Mouse (Mus musculus): Measurements from ENCODE around the gene Mief2. TPM values are rescaled to one million over a fixed set of nuclear protein-coding genes. Genes with fewer than 3 reads are reported as not detected.
A peak's percentile ranks its signal among the peaks of the same experiment; 100 is the strongest.

The Mief2 gene
- polyA plus RNA-seq, 1 experiment from 2014 or later: 14.4 TPM

GRCm38 (mm10) chr11:60712040-60712439 is 16.2 kb upstream of the Mief2 start:
- ATAC-seq (replicated peaks; ENCODE audit: insufficient number of reproducible peaks, low FRiP score, low TSS enrichment): no peak
- no peaks in the 10 kb centered on the region for H3K27me3 ChIP-seq (ENCODE audit: control insufficient read depth, insufficient read depth, low read length)
- H3K9me3 ChIP-seq (replicated peaks; ENCODE audit: control insufficient read depth, low read length): no peaks in the 10 kb centered on the region
- H3K36me3 ChIP-seq (ENCODE audit: control insufficient read depth, insufficient read depth, low read length): peaks cover 71% of the 10 kb centered on the region
- no peak overlapping the region for H3K4me3 ChIP-seq (ENCODE audit: low read depth, low read length)
- 92% methylated on average over 18 of the region's 18 CpGs for WGBS (ENCODE audit: insufficient replicate concordance)
- H3K4me1 ChIP-seq (ENCODE audit: control insufficient read depth, insufficient read depth, low read length): no peaks in the 10 kb centered on the region
- no peak overlapping the region for H3K9ac ChIP-seq (ENCODE audit: low read depth, low read length)
- H3K27ac ChIP-seq (ENCODE audit: low read depth, low read length): no peak overlapping the region
- no peak overlapping the region for H3K4me2 ChIP-seq

- no peaks in the 10 kb centered on the region for H3K4me1 ChIP-seq (ENCODE audit: control insufficient read depth, insufficient read depth, low read length)
- H3K27ac ChIP-seq (ENCODE audit: low read depth, low read length): no peak overlapping the region
- 91% methylated on average over 13 of the region's 13 CpGs for WGBS (ENCODE audit: insufficient replicate concordance)
- no peak for ATAC-seq (replicated peaks; ENCODE audit: insufficient number of reproducible peaks, low FRiP score, low TSS enrichment)
- H3K27me3 ChIP-seq (ENCODE audit: control insufficient read depth, insufficient read depth, low read length): no peaks in the 10 kb centered on the region
- H3K9me3 ChIP-seq (replicated peaks; ENCODE audit: control insufficient read depth, low read length): no peaks in the 10 kb centered on the region
- no peak overlapping the region for H3K9ac ChIP-seq (ENCODE audit: low read depth, low read length)
- H3K36me3 ChIP-seq (ENCODE audit: control insufficient read depth, insufficient read depth, low read length): peaks cover 65% of the 10 kb centered on the region
- no peak overlapping the region for H3K4me3 ChIP-seq (ENCODE audit: low read depth, low read length)
- no peak overlapping the region for H3K4me2 ChIP-seq
These were observed 15.5 kb upstream of the Mief2 start for GRCm38 (mm10) chr11:60712639-60713255.

GRCm38 (mm10) chr11:60715833-60716232 is 12.4 kb upstream of the Mief2 start:
- WGBS (ENCODE audit: insufficient replicate concordance): 85% methylated on average over 5 of the region's 5 CpGs
- ATAC-seq (replicated peaks; ENCODE audit: insufficient number of reproducible peaks, low FRiP score, low TSS enrichment): no peak
- Histone ChIP-seq H3K4me3 (ENCODE audit: low read depth, low read length) (no peak overlapping the region), H3K27ac (ENCODE audit: low read depth, low read length) (no peak overlapping the region), H3K36me3 (ENCODE audit: control insufficient read depth, insufficient read depth, low read length) (peaks cover 61% of the 10 kb centered on the region), H3K4me1 (ENCODE audit: control insufficient read depth, insufficient read depth, low read length) (peaks cover 7% of the 10 kb centered on the region; the same call in 1 of the 2 replicates), H3K9ac (ENCODE audit: low read depth, low read length) (no peak overlapping the region), H3K4me2 (no peak overlapping the region), H3K27me3 (ENCODE audit: control insufficient read depth, insufficient read depth, low read length) (no peaks in the 10 kb centered on the region), H3K9me3 (replicated peaks; ENCODE audit: control insufficient read depth, low read length) (no peaks in the 10 kb centered on the region)

GRCm38 (mm10) chr11:60719263-60719662 is 8.9 kb upstream of the Mief2 start:
- H3K4me3 ChIP-seq (ENCODE audit: low read depth, low read length): no peak overlapping the region
- no peak overlapping the region for H3K4me2 ChIP-seq
- H3K27ac ChIP-seq (ENCODE audit: low read depth, low read length): no peak overlapping the region
- WGBS (ENCODE audit: insufficient replicate concordance): 45% methylated on average over 5 of the region's 5 CpGs
- H3K4me1 ChIP-seq (ENCODE audit: control insufficient read depth, insufficient read depth, low read length): peaks cover 7% of the 10 kb centered on the region; the same call in 1 of the 2 replicates
- no peaks in the 10 kb centered on the region for H3K9me3 ChIP-seq (replicated peaks; ENCODE audit: control insufficient read depth, low read length)
- peak overlapping the region; percentile 56; the same call in 1 of the 2 replicates for H3K9ac ChIP-seq (ENCODE audit: low read depth, low read length)
- H3K36me3 ChIP-seq (ENCODE audit: control insufficient read depth, insufficient read depth, low read length): peaks cover 61% of the 10 kb centered on the region
- no peaks in the 10 kb centered on the region for H3K27me3 ChIP-seq (ENCODE audit: control insufficient read depth, insufficient read depth, low read length)
- ATAC-seq (replicated peaks; ENCODE audit: insufficient number of reproducible peaks, low FRiP score, low TSS enrichment): no peak

GRCm38 (mm10) chr11:60726601-60727391 is 1.4 kb upstream of the Mief2 start, which contains the start of gene Flii:
Flii (minus strand) TSS chr11:60727263.
- H3K27me3 ChIP-seq (ENCODE audit: control insufficient read depth, insufficient read depth, low read length): no peaks in the 10 kb centered on the region
- WGBS (ENCODE audit: insufficient replicate concordance): under 1% methylated on average over 52 of the region's 71 CpGs
- H3K4me2 ChIP-seq: peak within 1 kb of the TSS; percentile 84
- H3K4me3 ChIP-seq (ENCODE audit: low read depth, low read length): peak within 1 kb of the TSS; percentile 82
- H3K9ac ChIP-seq (ENCODE audit: low read depth, low read length): peak within 1 kb of the TSS; percentile 89
- H3K36me3 ChIP-seq (ENCODE audit: control insufficient read depth, insufficient read depth, low read length): peaks cover 37% of the 10 kb centered on the region
- peak; percentile 78 for ATAC-seq (replicated peaks; ENCODE audit: insufficient number of reproducible peaks, low FRiP score, low TSS enrichment)
- H3K9me3 ChIP-seq (replicated peaks; ENCODE audit: control insufficient read depth, low read length): no peaks in the 10 kb centered on the region
- H3K27ac ChIP-seq (ENCODE audit: low read depth, low read length): peak within 1 kb of the TSS; percentile 85
- peaks cover 18% of the 10 kb centered on the region for H3K4me1 ChIP-seq (ENCODE audit: control insufficient read depth, insufficient read depth, low read length)

- WGBS (ENCODE audit: insufficient replicate concordance): 4% methylated on average over 12 of the region's 12 CpGs
- Histone ChIP-seq H3K9me3 (replicated peaks; ENCODE audit: control insufficient read depth, low read length) (no peaks in the 10 kb centered on the region), H3K4me2 (peak overlapping the region; percentile 84), H3K4me3 (ENCODE audit: low read depth, low read length) (peak overlapping the region; percentile 82), H3K27me3 (ENCODE audit: control insufficient read depth, insufficient read depth, low read length) (no peaks in the 10 kb centered on the region), H3K9ac (ENCODE audit: low read depth, low read length) (peak overlapping the region; percentile 89), H3K36me3 (ENCODE audit: control insufficient read depth, insufficient read depth, low read length) (peaks cover 30% of the 10 kb centered on the region), H3K27ac (ENCODE audit: low read depth, low read length) (peak overlapping the region; percentile 85), H3K4me1 (ENCODE audit: control insufficient read depth, insufficient read depth, low read length) (peaks cover 18% of the 10 kb centered on the region)
- no peak for ATAC-seq (replicated peaks; ENCODE audit: insufficient number of reproducible peaks, low FRiP score, low TSS enrichment)
These were observed 632 bp upstream of the Mief2 start for GRCm38 (mm10) chr11:60727392-60728140.

- Histone ChIP-seq H3K36me3 (ENCODE audit: control insufficient read depth, insufficient read depth, low read length) (peaks cover 19% of the 10 kb centered on the region), H3K9me3 (replicated peaks; ENCODE audit: control insufficient read depth, low read length) (no peaks in the 10 kb centered on the region), H3K9ac (ENCODE audit: low read depth, low read length) (peak overlapping the region; percentile 81; the same call in 1 of the 2 replicates), H3K27ac (ENCODE audit: low read depth, low read length) (no peak overlapping the region), H3K4me2 (peak overlapping the region; percentile 84), H3K4me1 (ENCODE audit: control insufficient read depth, insufficient read depth, low read length) (peaks cover 18% of the 10 kb centered on the region), H3K27me3 (ENCODE audit: control insufficient read depth, insufficient read depth, low read length) (no peaks in the 10 kb centered on the region), H3K4me3 (ENCODE audit: low read depth, low read length) (peak overlapping the region; percentile 82; the same call in 1 of the 2 replicates)
- no peak for ATAC-seq (replicated peaks; ENCODE audit: insufficient number of reproducible peaks, low FRiP score, low TSS enrichment)
- 66% methylated on average over 6 of the region's 6 CpGs for WGBS (ENCODE audit: insufficient replicate concordance)
These were observed 1.0 kb downstream of the Mief2 start for GRCm38 (mm10) chr11:60729217-60729641.

- H3K27ac ChIP-seq (ENCODE audit: low read depth, low read length): no peak overlapping the region
- no peak for ATAC-seq (replicated peaks; ENCODE audit: insufficient number of reproducible peaks, low FRiP score, low TSS enrichment)
- WGBS (ENCODE audit: insufficient replicate concordance): 85% methylated on average over 9 of the region's 9 CpGs
- no peaks in the 10 kb centered on the region for H3K27me3 ChIP-seq (ENCODE audit: control insufficient read depth, insufficient read depth, low read length)
- H3K4me3 ChIP-seq (ENCODE audit: low read depth, low read length): no peak overlapping the region
- H3K9me3 ChIP-seq (replicated peaks; ENCODE audit: control insufficient read depth, low read length): no peaks in the 10 kb centered on the region
- no peak overlapping the region for H3K9ac ChIP-seq (ENCODE audit: low read depth, low read length)
- peaks cover 18% of the 10 kb centered on the region for H3K4me1 ChIP-seq (ENCODE audit: control insufficient read depth, insufficient read depth, low read length)
- no peak overlapping the region for H3K4me2 ChIP-seq
- peaks cover 13% of the 10 kb centered on the region; the same call in 1 of the 2 replicates for H3K36me3 ChIP-seq (ENCODE audit: control insufficient read depth, insufficient read depth, low read length)
These were observed 2.0 kb downstream of the Mief2 start for GRCm38 (mm10) chr11:60730169-60730568.

All from heart, embryonic 11.5 days (tissue).